Mouse (Mus musculus): ENCODE measurements around the gene Trarg1.

Gene Trarg1

DNA sequence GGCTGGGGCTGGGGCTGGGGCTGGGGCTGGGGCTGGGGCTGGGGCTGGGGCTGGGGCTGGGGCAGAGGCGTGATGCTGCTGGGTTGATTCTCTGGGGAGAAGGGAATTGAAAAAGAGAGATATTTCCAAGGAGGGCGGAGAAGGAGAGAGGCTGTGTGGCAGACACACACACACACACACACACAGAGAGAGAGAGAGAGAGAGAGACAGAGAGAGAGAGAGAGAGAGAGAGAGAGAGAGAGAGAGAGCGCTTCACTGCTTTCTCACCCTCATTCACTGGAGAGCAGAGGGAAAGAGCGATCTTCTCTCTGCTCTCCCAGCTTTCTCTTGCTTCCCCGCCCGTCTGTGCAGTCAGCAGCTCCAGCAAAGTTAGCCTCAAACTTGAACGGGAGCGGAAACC is at the start of gene Trarg1:
TSS of gene Trarg1 (plus strand) at position 301 of the 400 bp plus-strand sequence.
- DNase-seq = peak in 1 of 2 experiments; percentile 33

DNA sequence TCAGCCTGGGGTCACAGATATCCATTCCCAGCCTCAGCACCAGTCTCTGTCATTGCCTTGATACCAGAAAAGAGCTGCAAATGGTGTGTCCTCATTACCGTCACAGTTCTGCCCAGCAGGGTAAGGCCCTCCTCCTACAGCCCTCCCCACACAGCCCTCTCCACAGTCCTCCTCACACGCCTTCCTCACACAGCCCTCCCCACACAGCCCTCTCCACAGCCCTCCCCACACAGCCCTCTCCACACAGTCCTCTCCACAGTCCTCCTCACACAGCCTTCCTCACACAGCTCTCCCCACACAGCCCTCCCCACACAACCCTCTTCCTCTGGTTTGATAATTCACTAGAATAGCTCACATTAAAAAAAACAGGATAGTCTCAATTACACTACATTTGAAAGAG is 49.6 kb upstream of the Trarg1 start:
- DNase-seq = no peak

DNA sequence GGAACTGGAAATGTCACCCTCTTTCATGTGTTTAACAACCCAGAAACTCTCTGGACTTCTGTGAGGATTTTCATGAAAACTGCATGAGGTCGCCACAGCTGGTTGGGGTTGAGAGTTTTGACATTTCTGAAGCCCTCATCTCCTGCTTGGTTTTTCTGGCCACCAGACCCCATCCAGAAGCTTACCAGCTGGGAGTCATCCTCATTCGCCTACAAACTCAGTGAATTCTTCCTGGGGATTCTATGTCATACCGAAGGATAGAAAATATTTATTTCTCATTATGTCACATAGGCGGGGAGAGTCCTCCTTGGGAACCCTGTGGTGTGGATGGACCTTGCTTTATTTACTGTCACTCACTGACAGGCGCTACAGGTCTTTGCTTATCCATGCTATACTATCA is 49.1 kb upstream of the Trarg1 start:
- DNase-seq = no peak

DNA sequence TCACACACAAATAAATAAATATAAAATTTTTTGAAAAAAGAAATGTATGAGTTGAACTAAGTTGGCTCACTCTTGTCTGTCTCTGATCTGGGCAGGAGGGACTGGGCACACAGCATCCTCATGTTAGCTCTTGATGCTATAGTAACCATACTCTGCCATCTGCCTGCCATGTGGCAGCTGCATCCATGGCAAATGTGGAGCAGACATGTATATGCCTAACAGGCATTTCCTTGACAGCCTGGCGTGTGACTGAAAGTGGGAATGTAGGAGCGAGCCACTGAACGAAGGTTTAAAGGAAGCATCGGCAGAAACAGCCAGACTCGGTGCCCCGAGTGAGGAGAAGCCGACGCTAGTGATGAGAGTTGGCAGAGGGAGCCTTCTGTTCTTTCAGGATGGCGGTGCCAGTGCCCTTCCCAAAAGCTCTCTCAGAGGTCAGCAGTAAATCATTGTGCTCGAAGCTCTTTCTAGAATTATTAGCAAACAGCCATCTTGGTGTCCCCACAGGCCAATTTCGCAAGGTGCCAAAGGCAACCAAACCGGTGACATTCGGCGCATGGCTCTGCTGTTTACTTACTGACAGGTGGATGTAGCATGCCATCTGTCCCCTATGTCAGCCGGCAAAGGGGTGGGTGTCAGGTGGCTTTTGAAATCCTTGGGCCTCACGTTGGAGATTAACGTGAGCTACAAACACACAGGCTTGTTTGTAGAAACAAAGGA is 40.2 kb upstream of the Trarg1 start:
- no peak for DNase-seq

DNA sequence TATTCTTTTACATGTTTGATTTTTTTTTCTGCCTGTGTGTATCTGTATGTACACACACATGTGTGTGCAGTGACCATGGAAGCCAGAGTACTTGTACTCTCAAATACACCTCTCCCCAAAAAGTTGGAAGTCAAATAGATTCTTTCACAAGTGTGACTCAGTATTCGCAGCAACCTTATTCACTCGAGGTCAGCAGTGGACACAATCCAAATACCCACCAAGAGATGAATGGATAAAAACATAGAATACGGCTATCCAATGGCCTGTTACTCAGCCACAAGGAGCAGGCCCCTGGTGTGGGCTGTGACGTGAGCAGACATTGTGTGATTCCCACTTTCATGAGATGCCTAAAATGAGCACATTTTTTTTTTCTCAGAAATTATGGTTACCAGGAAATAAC is 39.4 kb upstream of the Trarg1 start:
- no peak for DNase-seq

DNA sequence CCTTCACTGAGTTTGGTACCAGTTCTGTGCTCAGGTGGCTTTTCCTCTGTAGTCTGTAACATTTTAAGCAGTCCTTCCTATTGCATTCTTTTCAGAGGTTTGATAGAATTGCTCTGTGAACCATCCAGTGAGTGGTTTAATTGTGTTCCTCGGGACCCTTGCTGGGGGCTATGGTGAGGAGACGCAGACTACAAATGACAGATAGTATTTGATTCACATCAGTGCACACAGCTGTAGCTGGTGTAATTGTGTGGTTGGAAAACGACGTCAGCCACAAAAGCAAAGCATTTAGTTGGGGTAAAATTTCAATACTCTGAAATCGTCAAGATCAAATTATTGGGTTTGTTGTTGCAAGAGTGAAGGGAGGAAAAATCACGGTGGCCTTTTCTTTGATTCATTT is 35.4 kb upstream of the Trarg1 start:
- DNase-seq = no peak

DNA sequence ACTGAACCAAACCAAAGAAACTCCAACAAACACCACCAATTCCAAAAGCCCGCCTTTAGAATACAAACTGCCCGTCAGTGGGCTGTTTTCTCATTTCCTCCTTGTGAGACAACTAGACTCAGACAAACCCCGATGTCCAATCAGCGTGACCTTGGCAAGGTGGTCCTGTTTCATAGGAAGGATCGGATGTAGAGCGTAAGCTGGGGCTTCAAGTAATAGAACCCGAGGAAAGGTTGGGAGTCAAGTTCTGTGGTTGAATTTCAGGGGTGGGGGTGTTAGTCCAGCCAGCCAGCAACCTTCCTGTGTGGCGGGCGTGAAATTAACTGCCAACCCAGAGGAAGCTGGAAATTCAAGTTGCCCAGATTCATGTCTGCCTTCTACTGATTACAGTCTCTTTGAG is 34.6 kb upstream of the Trarg1 start:
- DNase-seq = no peak

DNA sequence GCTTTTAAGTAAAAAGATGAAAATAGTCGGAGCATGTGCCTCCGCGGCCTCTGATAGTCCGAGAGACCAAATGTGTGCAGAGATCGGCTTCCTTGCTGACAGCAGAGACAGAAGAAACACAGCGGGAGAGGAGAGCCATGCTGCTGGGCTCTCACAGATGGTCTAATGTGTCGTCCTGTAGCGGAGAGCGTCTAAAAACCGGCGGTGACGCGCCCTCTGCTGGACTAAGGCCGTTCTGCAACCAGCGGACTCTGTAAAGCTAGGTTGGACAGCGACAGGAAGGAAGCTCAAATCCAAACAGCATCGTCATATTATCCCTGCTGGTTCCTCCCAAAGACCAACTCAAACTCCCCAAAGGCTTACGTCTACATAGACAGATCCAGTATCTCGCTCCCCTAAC is 33.7 kb upstream of the Trarg1 start:
- DNase-seq = peak; percentile 96 to 97

DNA sequence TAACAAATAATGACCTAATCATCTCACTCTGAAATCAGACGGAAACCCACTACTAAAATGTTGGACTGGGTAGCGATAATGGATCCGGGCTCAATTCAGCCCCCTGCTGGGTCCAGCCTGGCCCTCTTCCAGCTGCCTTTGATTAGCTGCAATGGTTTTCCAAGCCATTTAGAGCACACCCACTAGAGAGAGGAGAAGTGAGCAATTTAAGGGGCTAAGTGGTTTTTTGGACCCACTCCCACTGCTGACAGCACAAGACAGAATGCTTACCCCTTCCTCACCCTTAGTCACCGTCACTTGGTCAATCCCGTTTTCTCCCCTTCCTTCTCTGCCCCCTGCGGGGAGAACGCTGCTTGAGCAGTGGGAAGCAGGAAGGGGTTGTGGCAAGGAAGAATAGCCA is 32.5 kb upstream of the Trarg1 start:
- no peak for DNase-seq

DNA sequence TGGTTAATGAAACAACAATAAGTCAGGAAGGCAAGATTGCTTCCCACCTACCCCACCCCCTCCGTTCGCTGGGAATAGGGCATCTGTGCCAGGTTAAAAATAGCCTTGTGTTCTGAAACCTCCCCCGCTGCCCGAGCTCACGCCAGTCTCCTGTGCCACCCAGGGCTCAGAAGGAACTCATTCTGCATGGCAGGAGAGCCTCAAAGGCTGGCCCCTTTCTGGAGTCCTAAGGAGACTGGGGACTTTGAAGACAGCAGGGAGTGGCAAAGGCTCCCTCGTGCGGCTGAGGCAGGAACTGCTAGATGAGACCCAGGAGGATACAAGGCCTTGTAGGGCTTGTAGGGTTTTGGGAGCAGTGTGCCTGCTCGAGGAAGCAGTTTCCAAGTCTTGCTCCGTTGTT is 32.1 kb upstream of the Trarg1 start:
- peak; percentile 88 to 90 for DNase-seq

DNA sequence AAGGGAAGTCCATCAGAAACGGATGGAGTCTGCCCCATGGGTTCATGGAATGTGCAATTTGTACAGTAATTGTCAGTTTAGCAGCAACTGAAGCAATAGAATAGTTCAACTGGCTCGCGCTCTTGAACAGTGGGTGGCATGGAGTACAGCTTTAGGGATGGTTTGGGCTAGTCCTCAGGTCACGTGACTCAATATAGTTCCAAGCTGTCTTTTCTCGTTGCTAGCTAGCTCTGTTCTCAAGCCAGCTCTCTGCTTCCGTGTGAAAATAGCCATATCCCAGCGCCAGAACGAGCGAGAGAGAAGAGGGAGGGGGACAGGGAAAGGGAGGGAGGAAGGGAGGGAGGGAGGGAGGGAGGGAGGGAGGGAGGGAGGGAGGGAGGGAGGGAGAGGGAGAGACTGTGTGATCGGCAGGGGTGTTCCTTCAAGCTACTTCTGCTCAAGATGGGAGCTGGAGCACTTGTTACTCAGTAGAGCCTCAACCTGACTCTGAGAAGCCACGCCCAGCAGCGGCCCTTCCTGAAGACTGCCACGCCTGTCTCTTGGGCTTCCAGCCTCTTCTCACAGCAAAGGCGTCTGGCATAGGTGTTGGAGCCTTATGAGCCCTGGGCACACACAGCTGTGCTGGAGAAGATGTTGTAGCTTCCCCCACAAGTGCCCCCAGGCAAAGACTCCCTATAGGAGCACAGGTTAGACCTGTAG is 28.6 kb upstream of the Trarg1 start:
- no peak for DNase-seq

DNA sequence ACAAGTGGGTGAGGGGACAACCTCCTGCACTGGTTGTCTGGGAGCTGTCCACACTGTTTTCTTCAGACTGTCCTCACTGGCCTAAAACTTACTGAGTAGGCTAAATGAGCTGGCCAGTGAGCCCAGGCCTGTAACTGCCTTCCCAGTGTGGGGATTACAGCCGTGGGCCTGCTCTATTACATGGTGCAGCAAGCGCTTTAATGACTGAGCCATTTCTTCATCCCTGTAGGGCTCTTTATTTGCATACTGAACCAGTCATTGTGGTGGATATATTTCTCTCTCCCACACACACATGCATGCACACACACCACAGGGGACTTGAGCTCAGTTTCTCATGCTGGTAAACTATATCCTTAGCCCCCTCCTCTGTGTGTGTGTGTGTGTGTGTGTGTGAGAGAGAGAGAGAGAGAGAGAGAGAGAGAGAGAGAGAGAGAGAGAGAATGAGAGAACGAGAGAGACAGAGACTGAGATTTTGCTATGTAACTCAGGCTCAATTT is 26.7 kb upstream of the Trarg1 start:
- DNase-seq = no peak

DNA sequence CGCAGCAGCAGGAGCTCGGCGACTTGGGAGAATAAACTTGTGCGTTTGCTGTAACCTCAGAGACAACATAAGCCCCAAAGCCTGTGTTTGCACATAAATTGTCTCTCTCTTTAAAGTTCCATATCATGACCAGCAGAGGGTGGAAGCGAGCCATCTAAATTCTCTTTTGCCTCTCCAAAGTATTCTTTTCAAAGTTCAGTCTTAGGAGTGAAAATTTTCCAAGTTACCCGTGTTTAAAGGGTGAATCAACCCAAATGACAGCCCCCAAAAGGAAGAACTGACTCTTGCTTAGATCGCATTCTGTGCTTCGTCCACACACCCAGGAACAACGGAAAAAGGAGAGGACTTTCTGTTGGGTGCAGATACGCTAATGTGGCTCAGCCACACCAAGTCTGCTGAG is 24.5 kb upstream of the Trarg1 start:
- DNase-seq = peak; percentile 67 to 68

DNA sequence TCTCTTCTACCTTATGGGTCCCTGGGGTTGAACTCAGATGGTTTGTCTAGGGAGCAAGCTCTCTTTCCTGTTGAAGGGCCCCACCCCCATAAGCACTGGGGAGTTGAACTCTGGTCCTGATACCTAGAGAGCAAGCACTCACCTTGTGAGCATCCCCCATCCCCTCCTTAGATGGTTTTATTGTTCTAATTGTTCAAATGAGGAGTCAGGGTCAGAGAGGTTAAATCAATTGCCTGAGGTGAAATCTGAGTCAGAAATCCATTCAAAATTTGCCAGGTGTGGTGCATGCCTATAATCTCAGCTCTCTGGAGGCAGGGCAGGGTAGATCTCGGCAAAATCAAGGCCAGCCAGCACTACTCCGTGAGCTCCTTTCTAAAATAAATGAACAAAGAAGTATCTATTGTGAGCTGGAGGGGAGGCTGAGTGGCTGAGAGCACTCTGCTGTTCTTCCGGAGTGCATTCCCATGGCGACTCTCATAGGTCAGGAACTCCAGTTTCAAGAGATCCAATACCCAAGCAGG is 22.1 kb upstream of the Trarg1 start:
- no peak for DNase-seq

DNA sequence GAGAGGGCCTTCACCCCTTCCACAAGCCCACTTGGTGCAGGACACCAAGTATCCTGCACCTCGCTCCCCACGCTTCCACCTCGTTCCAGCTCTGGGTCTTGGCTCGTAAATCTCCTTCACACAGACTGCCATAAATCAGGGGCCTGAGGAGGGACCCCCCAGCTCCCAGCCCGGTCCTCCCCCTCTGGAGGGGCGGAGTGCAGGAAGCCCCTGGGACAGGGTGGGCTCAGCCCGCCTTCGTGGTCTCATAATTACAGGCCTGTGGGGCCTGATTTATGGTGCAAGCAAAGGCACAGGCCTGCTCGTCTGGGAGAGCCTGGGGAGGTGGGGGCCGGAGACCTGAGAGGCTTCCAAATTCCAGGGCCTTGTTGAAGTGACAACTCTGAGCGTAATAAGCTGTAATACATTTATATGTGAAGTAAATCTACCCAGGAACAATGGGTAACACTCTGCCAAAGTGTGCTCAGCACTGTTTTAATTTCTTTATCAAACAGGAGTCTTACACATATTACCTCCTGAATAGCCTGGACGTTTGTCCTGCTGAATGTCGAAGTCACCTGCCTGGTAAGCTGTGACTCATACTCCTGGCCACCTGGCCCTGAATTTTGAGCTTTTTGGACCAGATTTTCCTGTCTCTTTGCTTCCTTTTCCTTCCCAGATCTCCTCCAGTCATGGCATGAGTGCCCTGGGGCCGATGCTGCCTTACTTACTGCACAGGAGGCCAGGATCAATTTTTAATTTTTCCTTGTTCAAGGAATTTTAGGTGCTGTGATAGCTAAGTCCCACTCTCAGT is 20.3 kb upstream of the Trarg1 start:
- DNase-seq = peak in 1 of 2 experiments; percentile 20

DNA sequence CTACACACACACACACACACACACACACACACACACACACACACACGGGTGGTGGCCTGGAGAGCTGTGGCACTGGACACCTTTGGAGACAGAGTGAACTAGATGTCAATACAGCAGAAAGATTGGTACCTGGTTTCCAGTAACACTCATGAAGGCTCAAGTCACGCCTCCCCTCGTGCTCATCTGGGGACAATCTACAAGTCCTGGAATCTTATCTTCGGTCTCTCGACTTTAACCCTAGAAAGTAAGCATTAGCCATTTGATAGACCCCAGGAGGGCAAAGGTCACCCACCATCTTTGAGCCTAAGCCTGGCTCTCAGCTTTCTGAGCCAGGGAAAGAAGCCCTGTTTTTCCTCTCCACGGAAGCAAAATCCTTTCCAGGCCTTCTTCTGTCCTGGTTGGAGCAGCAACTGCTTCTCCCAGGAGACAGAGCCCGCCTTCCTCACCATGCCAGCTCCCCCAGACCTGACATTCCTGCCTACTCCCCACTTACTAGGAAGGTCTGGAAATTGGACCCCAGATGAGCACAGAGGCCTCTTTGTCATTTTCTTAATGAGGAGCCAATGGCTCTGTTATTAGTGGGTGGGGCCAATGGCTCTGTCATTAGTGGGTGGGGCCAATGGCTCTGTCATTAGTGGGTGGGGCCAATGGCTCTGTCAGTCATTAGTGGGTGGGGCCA is 17.7 kb upstream of the Trarg1 start:
- no peak for DNase-seq

DNA sequence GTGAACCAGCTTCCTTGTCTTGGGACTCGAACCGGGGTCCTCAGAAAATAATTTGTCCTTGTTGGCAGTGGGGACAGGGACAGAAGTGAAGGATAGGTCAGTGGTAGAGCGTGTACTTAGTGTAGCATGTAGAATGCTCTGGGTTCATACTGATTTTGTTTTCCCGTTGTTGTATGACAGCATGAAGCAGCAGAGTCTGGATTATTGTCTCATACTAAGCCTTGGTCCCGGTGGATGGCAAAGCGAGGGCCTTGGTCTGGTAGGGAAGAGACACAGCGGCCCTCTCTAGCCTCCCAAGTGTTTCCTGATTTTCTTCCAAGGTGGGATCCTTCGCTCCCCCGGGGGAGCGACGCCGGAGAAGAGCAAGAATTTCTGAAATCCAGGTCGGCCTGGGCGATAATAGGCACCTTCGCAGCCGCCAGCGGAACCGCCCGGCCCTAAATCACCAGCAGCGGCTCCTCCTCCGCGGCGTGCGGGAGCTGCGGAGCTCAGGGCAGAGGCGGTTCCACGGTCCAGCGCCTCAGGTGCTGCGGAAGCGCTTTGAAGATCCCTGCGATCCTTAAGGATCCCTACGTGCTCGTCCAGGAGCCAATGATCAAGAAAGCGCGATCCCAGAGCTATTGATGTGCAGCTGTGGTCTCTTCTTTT is 13.5 kb upstream of the Trarg1 start:
- peak; percentile 44 to 55 for DNase-seq

DNA sequence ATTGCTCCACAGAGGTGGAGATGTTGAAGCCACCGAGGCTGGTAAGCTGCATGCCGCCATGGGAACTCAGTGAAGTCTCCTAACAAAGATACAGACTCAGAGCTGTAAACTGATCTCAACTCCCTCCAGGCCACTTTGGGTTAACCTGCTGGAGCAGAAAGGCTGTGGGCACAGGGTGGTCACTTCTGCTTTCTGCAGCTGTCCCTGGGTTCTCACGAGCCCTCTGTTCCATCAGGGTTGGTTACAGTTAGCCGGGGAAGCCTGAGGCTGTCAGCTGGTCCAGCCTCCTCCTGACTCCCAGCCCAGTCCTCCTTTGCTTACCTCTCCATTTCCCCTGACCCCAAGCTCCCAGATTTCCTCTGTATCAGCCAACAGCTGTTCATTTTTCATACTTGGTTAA is 11.8 kb upstream of the Trarg1 start:
- DNase-seq = no peak

DNA sequence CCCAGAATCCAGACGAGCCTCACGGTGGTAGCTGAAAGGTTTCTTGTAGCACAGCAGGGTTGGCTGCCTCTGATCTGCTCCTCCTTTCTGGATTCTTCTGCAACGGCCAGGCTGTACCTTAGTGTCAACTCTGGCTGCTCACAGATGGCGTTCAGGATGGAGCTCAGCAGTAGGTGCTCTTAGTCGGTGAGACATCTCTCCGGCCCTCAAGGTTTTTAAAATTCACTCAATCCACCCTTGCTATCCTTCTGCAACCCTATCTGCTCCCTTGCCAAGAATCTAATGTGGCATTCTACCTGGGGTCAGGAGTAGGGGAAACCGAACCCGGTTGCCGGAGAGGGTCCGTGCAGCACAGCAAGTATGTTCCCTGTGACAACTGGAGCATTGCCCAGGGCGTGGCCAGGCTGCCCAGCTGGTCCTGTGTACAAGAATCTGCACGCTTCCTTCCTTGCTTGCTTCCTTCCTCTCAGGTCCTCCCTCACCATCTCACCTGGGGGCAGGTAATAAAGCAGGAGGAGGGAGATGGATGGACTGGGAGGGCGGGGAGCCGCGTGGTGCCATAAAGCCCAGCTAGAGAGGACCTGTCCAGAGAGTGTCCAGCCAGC is 7.6 kb upstream of the Trarg1 start, which contains the start of gene Bhlha9:
TSS of gene Bhlha9 (plus strand) at position 600 of the 605 bp plus-strand sequence.
- DNase-seq = no peak

DNA sequence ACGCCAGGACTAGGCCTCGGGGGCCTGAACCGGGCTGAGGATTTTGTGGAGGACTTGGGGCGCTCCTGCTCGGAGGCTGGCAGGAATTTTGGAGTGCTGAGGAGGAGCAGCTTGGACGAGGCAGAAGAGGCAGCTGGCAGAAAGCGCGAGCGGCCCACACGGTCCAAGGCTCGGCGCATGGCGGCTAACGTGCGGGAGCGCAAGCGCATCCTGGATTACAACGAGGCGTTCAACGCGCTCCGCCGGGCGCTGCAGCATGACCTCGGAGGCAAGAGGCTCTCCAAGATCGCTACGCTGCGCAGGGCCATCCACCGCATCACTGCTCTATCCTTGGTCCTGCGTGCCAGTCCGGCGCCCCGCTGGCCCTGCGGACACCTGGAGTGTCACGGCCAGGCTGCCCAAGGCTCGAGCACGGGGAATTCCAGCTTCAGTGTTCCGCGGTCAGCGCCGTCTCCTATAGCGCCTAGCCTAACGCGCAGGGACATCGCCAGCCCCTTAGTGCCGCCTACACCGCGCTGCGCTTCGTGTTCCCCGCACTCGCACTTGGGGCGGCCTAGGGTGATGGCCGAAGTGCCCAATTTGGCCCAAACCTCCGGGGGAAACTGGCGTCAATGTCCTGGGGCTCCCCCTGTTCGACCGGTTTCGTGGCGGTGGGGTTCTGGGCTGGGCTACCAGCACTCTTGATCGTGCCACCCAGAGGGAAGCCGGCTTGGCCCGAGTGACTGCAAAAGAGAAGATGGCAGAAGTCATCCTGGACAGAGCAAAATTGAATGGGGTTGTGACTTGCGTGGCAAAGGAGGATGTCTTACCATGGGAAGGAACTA is 6.8 kb upstream of the Trarg1 start:
- peak; percentile 23 to 38 for DNase-seq

DNA sequence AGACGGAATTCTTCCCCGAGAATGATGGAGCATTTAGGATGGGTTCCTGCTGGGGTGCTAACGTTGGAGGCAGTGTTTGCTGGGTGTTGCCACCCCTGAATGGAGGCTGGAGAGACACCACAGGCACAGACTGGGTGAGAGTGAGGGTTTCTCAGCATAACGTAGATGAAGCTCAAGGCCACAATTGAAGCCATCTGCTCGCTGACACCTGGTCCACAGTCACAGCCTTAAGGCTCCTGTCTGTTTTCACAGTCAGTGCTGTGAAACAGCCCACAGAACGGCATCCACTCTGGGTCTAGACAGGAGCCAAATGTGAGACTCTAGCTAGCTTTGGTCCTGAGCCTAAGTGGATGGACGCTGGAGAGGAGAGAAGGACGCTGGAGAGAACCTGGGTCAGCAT is 5.4 kb upstream of the Trarg1 start:
- DNase-seq = no peak

Data from kidney, postnatal 4 days (tissue).